Mouse (Mus musculus): ENCODE measurements at regions not wholly inside any gene's neighbourhood (a gene's known extent, or its start where the extent isn't known, plus 50 kb on each side); places are given as distances from the start of the nearest gene placed in this dataset.

- no peak for DNase-seq (ENCODE audit: low spot score in 2 of 2)
Measured at GRCm38 (mm10) chr19:15053582-15054141, 455.8 kb upstream of the Tle4 start.

GRCm38 (mm10) chr19:15052642-15053239, 454.9 kb upstream of the Tle4 start:
- DNase-seq (ENCODE audit: low spot score in 2 of 2), result no peak

DNA sequence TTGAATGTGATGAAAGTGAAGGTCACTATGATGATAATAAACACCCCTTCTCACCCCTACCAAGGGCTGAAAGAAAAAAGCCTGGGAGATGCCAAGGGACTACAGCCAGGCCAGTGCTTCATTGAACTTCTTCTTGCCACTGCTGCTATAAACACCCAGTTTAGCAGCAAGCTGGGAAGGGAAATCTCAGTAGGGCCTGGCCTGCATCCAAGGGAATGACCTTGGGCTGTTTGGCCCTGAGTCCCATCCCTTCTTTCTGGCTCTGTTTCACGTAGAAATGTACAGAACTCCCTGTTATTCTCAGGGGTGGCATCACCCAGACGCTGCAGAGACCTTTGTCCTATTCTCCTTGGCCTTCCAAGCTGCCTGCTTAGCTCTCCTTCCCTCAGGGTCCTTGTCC, 450.0 kb upstream of the Tle4 start:
- DNase-seq (ENCODE audit: low spot score in 2 of 2), result no peak

- no peak for DNase-seq (ENCODE audit: low spot score in 2 of 2)
Measured at GRCm38 (mm10) chr19:15047306-15047868, 449.5 kb upstream of the Tle4 start.

DNA sequence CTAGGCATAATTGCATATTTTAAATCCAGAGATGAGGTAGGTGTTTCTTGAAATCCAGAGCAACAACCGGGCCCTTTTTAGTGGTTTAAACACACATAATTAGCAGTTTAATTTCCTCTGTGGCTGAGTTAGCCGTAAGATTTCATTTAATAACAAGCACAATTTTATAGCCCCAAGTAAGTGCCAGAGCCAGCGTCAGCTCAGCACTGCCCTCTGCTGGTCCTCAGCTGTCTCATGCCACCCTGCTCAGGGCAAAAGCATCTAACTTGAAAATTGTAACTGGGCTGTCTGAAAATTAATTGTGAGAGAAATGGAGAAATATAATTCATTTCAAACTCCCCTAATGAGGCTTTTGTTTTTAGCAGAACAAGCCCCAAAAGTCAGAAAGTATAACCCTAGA, 437.7 kb upstream of the Tle4 start:
- peak; percentile 73 to 74 for DNase-seq (ENCODE audit: low spot score in 2 of 2)

GRCm38 (mm10) chr19:15033921-15034320, 436.1 kb upstream of the Tle4 start:
- no peak for DNase-seq (ENCODE audit: low spot score in 2 of 2)

GRCm38 (mm10) chr19:15033396-15033795, 435.5 kb upstream of the Tle4 start:
- DNase-seq (ENCODE audit: low spot score in 2 of 2), result no peak

DNA sequence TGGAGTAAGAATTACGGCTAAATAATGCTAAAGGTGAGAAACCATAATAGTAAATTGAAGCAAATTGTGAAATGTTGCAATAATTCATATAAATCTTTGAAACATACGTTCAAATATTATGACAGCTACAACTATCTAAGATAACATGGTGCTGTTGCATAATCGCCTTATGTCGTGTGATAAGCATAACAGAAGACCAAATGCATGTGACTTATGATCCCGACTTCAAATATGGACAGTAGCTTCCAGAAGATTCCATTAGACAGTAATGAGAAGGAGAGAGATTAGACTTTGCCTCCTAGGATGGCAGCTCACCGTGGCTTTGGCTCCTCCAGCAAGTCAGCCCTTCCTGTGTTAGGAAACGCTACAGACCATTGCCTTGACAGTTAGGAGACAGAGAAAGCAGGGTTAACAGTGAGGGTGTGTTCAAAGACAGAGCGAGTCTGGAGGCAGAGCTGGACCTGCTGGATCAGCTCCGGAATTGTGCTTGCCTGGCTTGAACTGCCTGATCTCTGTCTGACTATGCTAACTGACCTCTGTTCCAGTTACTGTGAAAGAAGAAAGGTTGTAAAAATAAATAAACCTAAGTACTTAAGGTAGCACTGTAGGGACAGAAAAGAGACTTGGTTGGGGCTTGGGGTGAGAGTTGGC, 434.6 kb upstream of the Tle4 start:
- no peak for DNase-seq (ENCODE audit: low spot score in 2 of 2)

GRCm38 (mm10) chr19:15031483-15031882, 433.6 kb upstream of the Tle4 start:
- DNase-seq (ENCODE audit: low spot score in 2 of 2), result no peak

- DNase-seq (ENCODE audit: low spot score in 2 of 2), result no peak
Measured at GRCm38 (mm10) chr19:15003596-15003995, 405.7 kb upstream of the Tle4 start.

GRCm38 (mm10) chr19:14993344-14993743, 395.5 kb upstream of the Tle4 start:
- no peak for DNase-seq (ENCODE audit: low spot score in 2 of 2)

GRCm38 (mm10) chr19:14970161-14970560, 372.3 kb upstream of the Tle4 start:
- DNase-seq (ENCODE audit: low spot score in 2 of 2), result no peak

DNA sequence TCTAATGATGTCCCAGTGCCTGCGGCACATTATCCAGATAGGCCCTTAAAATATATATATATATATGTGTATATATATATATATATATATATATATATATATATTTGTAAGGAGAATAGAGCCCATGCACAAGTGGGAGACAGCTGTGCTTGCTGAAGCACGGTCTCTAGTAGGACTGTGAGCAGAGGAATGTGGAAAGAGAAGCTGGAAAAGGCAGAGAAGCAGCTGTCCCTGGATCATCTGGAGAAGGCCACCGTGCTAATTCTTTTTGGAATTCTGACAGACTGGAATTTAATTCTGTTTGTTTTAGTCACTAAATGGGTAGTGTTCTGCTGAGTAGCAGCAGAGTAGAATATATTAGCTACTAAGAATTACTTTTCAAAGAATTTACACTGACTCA, 370.4 kb upstream of the Tle4 start:
- no peak for DNase-seq (ENCODE audit: low spot score in 2 of 2)

DNA sequence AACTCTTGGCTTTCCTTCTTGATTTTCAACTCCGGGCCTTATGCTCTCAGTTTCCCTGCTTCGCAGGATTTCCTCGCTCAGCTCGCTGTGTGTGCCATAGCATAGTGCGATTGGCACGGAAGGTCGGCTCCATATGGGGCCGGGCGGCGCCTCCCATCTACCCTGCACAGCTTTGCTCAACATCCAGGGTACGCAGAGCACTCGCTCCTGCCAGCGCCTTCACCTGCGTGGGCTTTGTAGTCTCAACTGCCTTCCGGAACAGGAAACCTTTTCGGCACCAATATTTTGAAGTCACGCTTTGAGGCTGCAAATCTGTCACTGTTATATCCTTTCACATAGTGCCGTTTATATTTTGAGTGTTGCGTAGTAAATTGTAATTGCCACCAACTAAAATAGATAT, 359.9 kb upstream of the Tle4 start:
- DNase-seq (ENCODE audit: low spot score in 2 of 2), result peak; percentile 8 to 10

DNA sequence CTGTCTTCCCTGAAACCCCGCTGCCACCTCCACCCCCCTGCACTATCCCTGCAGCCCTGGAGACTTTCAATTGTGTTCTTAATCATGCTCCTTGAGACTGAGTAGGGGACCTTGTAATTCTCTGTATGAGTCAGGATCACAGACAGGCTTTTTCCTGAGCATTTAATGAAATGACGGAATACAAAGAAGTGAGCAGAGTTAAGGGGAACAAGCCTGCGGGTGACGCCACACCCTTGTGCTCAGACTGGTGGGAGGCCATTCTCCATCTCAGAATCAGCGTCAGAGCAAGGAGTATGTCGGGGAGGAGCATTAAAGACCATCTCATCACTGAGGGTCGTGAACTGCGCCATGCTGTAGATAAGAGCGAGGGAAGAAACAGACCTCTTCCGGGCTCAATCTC, 359.3 kb upstream of the Tle4 start:
- no peak for DNase-seq (ENCODE audit: low spot score in 2 of 2)

GRCm38 (mm10) chr19:14956392-14956791, 358.5 kb upstream of the Tle4 start:
- no peak for DNase-seq (ENCODE audit: low spot score in 2 of 2)

GRCm38 (mm10) chr19:14955969-14956368, 358.1 kb upstream of the Tle4 start:
- no peak for DNase-seq (ENCODE audit: low spot score in 2 of 2)

DNA sequence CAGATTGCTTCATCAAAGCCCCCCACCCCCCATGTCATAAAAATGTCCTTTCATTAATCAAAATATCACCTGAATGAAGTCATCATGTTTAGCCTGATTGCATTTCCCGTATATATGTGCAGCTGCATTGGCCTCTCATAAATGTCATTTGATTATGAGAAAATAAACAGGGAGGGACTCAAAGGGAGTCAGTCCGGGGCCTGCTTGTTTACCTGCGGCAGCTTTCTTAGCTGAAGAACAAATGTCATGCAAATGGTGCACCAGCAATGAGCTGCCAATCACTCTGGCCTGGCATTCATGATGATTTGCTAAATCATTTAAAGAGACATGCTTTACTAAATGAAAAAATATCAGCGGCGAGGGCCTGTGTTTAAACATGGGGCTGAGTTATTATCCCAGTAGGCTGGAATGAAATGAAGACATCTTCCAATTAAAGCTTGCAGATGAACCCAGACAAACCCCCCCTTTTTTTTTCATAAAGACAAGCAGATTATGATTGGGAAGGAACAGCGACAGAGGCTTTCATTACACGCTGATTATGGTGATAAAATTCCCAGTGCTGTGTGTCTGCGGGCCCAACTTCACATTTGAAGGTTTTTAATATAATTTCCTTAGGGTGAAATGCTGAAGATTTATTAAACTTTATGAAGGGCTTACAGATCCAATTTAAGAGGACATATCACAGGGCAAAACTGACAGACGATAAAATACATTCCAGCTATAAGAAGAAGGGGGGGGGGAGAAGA, 342.5 kb upstream of the Tle4 start:
- no peak for DNase-seq (ENCODE audit: low spot score in 2 of 2)

DNA sequence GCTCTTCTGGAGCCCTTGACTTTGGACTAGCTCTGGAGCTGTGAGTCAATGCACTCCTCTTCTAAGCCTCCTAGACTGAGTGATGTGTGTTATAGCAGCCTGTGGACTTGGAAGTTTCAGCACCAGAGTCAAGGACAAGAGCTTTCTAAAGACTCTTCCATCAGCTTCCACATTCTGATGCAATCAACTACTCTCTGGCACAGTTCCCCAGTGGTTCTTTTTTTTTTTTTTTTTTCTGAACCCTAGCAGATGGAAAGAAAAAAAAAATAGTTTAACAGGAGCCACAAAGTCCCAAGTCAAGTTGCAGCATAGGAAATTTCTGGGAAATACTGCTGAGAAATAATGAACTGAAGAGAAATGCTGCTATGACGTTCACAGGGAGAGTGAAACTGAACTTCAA, 324.4 kb upstream of the Tle4 start:
- no peak for DNase-seq (ENCODE audit: low spot score in 2 of 2)

- DNase-seq (ENCODE audit: low spot score in 2 of 2), result peak in 1 of 2 experiments; percentile 4
Measured at GRCm38 (mm10) chr19:14911056-14911850, 313.4 kb upstream of the Tle4 start.

- no peak for DNase-seq (ENCODE audit: low spot score in 2 of 2)
Measured at GRCm38 (mm10) chr19:14894875-14895274, 297.0 kb upstream of the Tle4 start.

GRCm38 (mm10) chr19:14892390-14892758, 294.5 kb upstream of the Tle4 start:
- peak in 1 of 2 experiments; percentile 8 for DNase-seq (ENCODE audit: low spot score in 2 of 2)
